Mouse (Mus musculus): ENCODE data around the gene Tbc1d10b. TPM values are rescaled to one million over a fixed set of nuclear protein-coding genes. Genes with fewer than 3 reads are reported as not detected.
A peak's percentile ranks its signal among the peaks of the same experiment; 100 is the strongest.

Gene Tbc1d10b
- polyA plus RNA-seq, 1 experiment from 2014 or later = 12.1 TPM

- Histone ChIP-seq H3K4me2 (replicated peaks; ENCODE audit: low read depth) (no peak overlapping the region), H3K27ac (replicated peaks) (no peak overlapping the region), H3K4me3 (ENCODE audit: low read depth, low read length) (no peak overlapping the region), H3K36me3 (ENCODE audit: control insufficient read depth, insufficient read depth, low read length) (peaks cover 22% of the 10 kb centered on the region), H3K4me1 (replicated peaks; ENCODE audit: control insufficient read depth, insufficient read depth) (no peaks in the 10 kb centered on the region), H3K27me3 (ENCODE audit: control insufficient read depth, insufficient read depth, low read length) (no peaks in the 10 kb centered on the region), H3K9ac (ENCODE audit: low read length) (no peak overlapping the region), H3K9me3 (ENCODE audit: control insufficient read depth, low read length) (no peaks in the 10 kb centered on the region)
- no peak for ATAC-seq (ENCODE audit: low FRiP score, low TSS enrichment)
- 91% methylated on average over 2 of the region's 2 CpGs for WGBS
- no peak for TF ChIP-seq CTCF (IDR thresholded peaks at IDR 0.05; ENCODE audit: low read depth)
- no peak for TF ChIP-seq EP300 (optimal IDR thresholded peaks at IDR 0.05)
- no peak for DNase-seq (ENCODE audit: low spot score)
These were observed 26.5 kb upstream of the Tbc1d10b start for GRCm38 (mm10) chr7:127234777-127235176.

GRCm38 (mm10) chr7:127233765-127234164, 25.5 kb upstream of the Tbc1d10b start:
- peak overlapping the region; percentile 80 for H3K4me3 ChIP-seq (ENCODE audit: low read depth, low read length)
- no peak for DNase-seq (ENCODE audit: low spot score)
- H3K27me3 ChIP-seq (ENCODE audit: control insufficient read depth, insufficient read depth, low read length) = no peaks in the 10 kb centered on the region
- H3K27ac ChIP-seq (replicated peaks) = no peak overlapping the region; the same call in 1 of the 2 replicates
- peak overlapping the region; percentile 87 for H3K9ac ChIP-seq (ENCODE audit: low read length)
- WGBS = 2% methylated on average over 9 of the region's 9 CpGs
- H3K4me2 ChIP-seq (replicated peaks; ENCODE audit: low read depth) = peak overlapping the region; percentile 79
- H3K36me3 ChIP-seq (ENCODE audit: control insufficient read depth, insufficient read depth, low read length) = peaks cover 22% of the 10 kb centered on the region
- no peak for TF ChIP-seq EP300 (optimal IDR thresholded peaks at IDR 0.05)
- no peak for TF ChIP-seq CTCF (IDR thresholded peaks at IDR 0.05; ENCODE audit: low read depth)
- ATAC-seq (ENCODE audit: low FRiP score, low TSS enrichment) = no peak
- H3K4me1 ChIP-seq (replicated peaks; ENCODE audit: control insufficient read depth, insufficient read depth) = no peaks in the 10 kb centered on the region
- H3K9me3 ChIP-seq (ENCODE audit: control insufficient read depth, low read length) = no peaks in the 10 kb centered on the region

GRCm38 (mm10) chr7:127233368-127233749, 25.1 kb upstream of the Tbc1d10b start:
- ATAC-seq (ENCODE audit: low FRiP score, low TSS enrichment) = peak; percentile 0; the same call in 1 of the 2 replicates
- H3K4me1 ChIP-seq (replicated peaks; ENCODE audit: control insufficient read depth, insufficient read depth) = no peaks in the 10 kb centered on the region
- peaks cover 22% of the 10 kb centered on the region for H3K36me3 ChIP-seq (ENCODE audit: control insufficient read depth, insufficient read depth, low read length)
- H3K9ac ChIP-seq (ENCODE audit: low read length) = peak overlapping the region; percentile 87
- H3K4me2 ChIP-seq (replicated peaks; ENCODE audit: low read depth) = peak overlapping the region; percentile 79
- no peaks in the 10 kb centered on the region for H3K27me3 ChIP-seq (ENCODE audit: control insufficient read depth, insufficient read depth, low read length)
- H3K4me3 ChIP-seq (ENCODE audit: low read depth, low read length) = peak overlapping the region; percentile 80
- TF ChIP-seq EP300 (optimal IDR thresholded peaks at IDR 0.05) (no peak), CTCF (IDR thresholded peaks at IDR 0.05; ENCODE audit: low read depth) (no peak)
- peak overlapping the region; percentile 96 for H3K27ac ChIP-seq (replicated peaks)
- H3K9me3 ChIP-seq (ENCODE audit: control insufficient read depth, low read length) = no peaks in the 10 kb centered on the region
- WGBS = 0% methylated on average over 27 of the region's 27 CpGs
- no peak for DNase-seq (ENCODE audit: low spot score)

GRCm38 (mm10) chr7:127232622-127233367, 24.5 kb upstream of the Tbc1d10b start, which contains the start of the genes Zfp553 and Sept1:
Gene Zfp553, plus strand, starts transcription at chr7:127233061.
Gene Sept1, minus strand, starts transcription at chr7:127233130.
- H3K36me3 ChIP-seq (ENCODE audit: control insufficient read depth, insufficient read depth, low read length) = peaks cover 22% of the 10 kb centered on the region
- H3K27ac ChIP-seq (replicated peaks) = peak within 1 kb of the TSS; percentile 96
- DNase-seq (ENCODE audit: low spot score) = peak; percentile 93
- H3K27me3 ChIP-seq (ENCODE audit: control insufficient read depth, insufficient read depth, low read length) = no peaks in the 10 kb centered on the region
- peak within 1 kb of the TSS; percentile 79 for H3K4me2 ChIP-seq (replicated peaks; ENCODE audit: low read depth)
- peak within 1 kb of the TSS; percentile 80 for H3K4me3 ChIP-seq (ENCODE audit: low read depth, low read length)
- under 1% methylated on average over 64 of the region's 64 CpGs for WGBS
- TF ChIP-seq EP300 (optimal IDR thresholded peaks at IDR 0.05) = peak; percentile 53
- TF ChIP-seq CTCF (IDR thresholded peaks at IDR 0.05; ENCODE audit: low read depth) = peak; percentile 25; the same call in 1 of the 2 replicates
- no peaks in the 10 kb centered on the region for H3K4me1 ChIP-seq (replicated peaks; ENCODE audit: control insufficient read depth, insufficient read depth)
- peak within 1 kb of the TSS; percentile 87 for H3K9ac ChIP-seq (ENCODE audit: low read length)
- ATAC-seq (ENCODE audit: low FRiP score, low TSS enrichment) = peak; percentile 90
- no peaks in the 10 kb centered on the region for H3K9me3 ChIP-seq (ENCODE audit: control insufficient read depth, low read length)

GRCm38 (mm10) chr7:127231826-127232621, 23.8 kb upstream of the Tbc1d10b start:
- DNase-seq (ENCODE audit: low spot score) (no peak), ATAC-seq (ENCODE audit: low FRiP score, low TSS enrichment) (no peak)
- H3K9ac ChIP-seq (ENCODE audit: low read length) = peak overlapping the region; percentile 87
- H3K4me3 ChIP-seq (ENCODE audit: low read depth, low read length) = peak overlapping the region; percentile 80
- TF ChIP-seq EP300 (optimal IDR thresholded peaks at IDR 0.05) = no peak
- TF ChIP-seq CTCF (IDR thresholded peaks at IDR 0.05; ENCODE audit: low read depth) = no peak
- no peaks in the 10 kb centered on the region for H3K27me3 ChIP-seq (ENCODE audit: control insufficient read depth, insufficient read depth, low read length)
- peak overlapping the region; percentile 96 for H3K27ac ChIP-seq (replicated peaks)
- peak overlapping the region; percentile 79 for H3K4me2 ChIP-seq (replicated peaks; ENCODE audit: low read depth)
- 4% methylated on average over 20 of the region's 20 CpGs for WGBS
- no peaks in the 10 kb centered on the region for H3K4me1 ChIP-seq (replicated peaks; ENCODE audit: control insufficient read depth, insufficient read depth)
- H3K9me3 ChIP-seq (ENCODE audit: control insufficient read depth, low read length) = no peaks in the 10 kb centered on the region
- H3K36me3 ChIP-seq (ENCODE audit: control insufficient read depth, insufficient read depth, low read length) = peaks cover 18% of the 10 kb centered on the region

Measured in stomach, postnatal 0 days (tissue).